Mouse (Mus musculus) frontal cortex, postnatal 14 days (tissue): ENCODE measurements around the gene Slc5a4b.
A peak's percentile ranks its signal among the peaks of the same experiment; 100 is the strongest.

Experiments used
- DNase-seq, 2 experiments: peaks; one replicate each; pipeline ENCODE4 v3.0.0; 2022; ENCODE audit warnings: low spot score in 2 of 2

The Slc5a4b gene

GRCm38 (mm10) chr10:76045343-76045742 is 65.4 kb downstream of the Slc5a4b start:
- DNase-seq: no peak

- no peak for DNase-seq
Measured at GRCm38 (mm10) chr10:76036962-76037361, 73.8 kb downstream of the Slc5a4b start.

- no peak for DNase-seq
Measured at GRCm38 (mm10) chr10:76035277-76035676, 75.5 kb downstream of the Slc5a4b start.

- no peak for DNase-seq
Measured at GRCm38 (mm10) chr10:76034001-76034600, 76.7 kb downstream of the Slc5a4b start.

GRCm38 (mm10) chr10:76033119-76033455 is 77.7 kb downstream of the Slc5a4b start:
- no peak for DNase-seq

GRCm38 (mm10) chr10:76032402-76033118 is 78.2 kb downstream of the Slc5a4b start, which contains the start of gene Zfp280b:
Gene Zfp280b (plus strand): TSS chr10:76032650.
- DNase-seq: peak; percentile 89 to 95

GRCm38 (mm10) chr10:76031511-76032401 is 79.0 kb downstream of the Slc5a4b start:
- DNase-seq: peak in 1 of 2 experiments; percentile 9

GRCm38 (mm10) chr10:76030496-76030895 is 80.3 kb downstream of the Slc5a4b start:
- DNase-seq: no peak

GRCm38 (mm10) chr10:76029276-76029675 is 81.5 kb downstream of the Slc5a4b start:
- DNase-seq: no peak

- no peak for DNase-seq
Measured at GRCm38 (mm10) chr10:76028396-76028795, 82.4 kb downstream of the Slc5a4b start.

- DNase-seq: no peak
Measured at GRCm38 (mm10) chr10:76028016-76028366, 82.8 kb downstream of the Slc5a4b start.

- no peak for DNase-seq
Measured at GRCm38 (mm10) chr10:76027127-76028015, 83.4 kb downstream of the Slc5a4b start.

- no peak for DNase-seq
Measured at GRCm38 (mm10) chr10:76025470-76026190, 85.1 kb downstream of the Slc5a4b start.

- no peak for DNase-seq
Measured at GRCm38 (mm10) chr10:76023921-76024320, 86.8 kb downstream of the Slc5a4b start.

- no peak for DNase-seq
Measured at GRCm38 (mm10) chr10:76021728-76022127, 89.0 kb downstream of the Slc5a4b start.

- no peak for DNase-seq
Measured at GRCm38 (mm10) chr10:76016886-76017285, 93.9 kb downstream of the Slc5a4b start.

- DNase-seq: no peak
Measured at GRCm38 (mm10) chr10:76012922-76013321, 97.8 kb downstream of the Slc5a4b start.

- no peak for DNase-seq
Measured at GRCm38 (mm10) chr10:76009812-76010211, 100.9 kb downstream of the Slc5a4b start.
